Mouse (Mus musculus): ENCODE results near the gene Pip5k1a. TPM values are rescaled to one million over a fixed set of nuclear protein-coding genes. Genes with fewer than 3 reads are reported as not detected.
"Not testable (repeated sequence)": the region's sequence is repeated elsewhere in the genome, so short reads cannot be mapped to it uniquely, and the experiment has no call there.

Pip5k1a gene
- 10 to 100 TPM; 15.5 to 21.5 TPM for polyA plus RNA-seq (2017; shearing (Covaris generic))

GRCm38 (mm10) chr3:95106338-95107117 is at the start of gene Pip5k1a:
TSS of gene Pip5k1a (minus strand) at chr3:95106930.
- peak; percentile 78 for ATAC-seq

- ATAC-seq: no peak
Observed at GRCm38 (mm10) chr3:95153874-95154273, 47.1 kb upstream of the Pip5k1a start.

- no peak for ATAC-seq
Observed at GRCm38 (mm10) chr3:95147924-95148323, 41.2 kb upstream of the Pip5k1a start.

GRCm38 (mm10) chr3:95142617-95143011 is 35.9 kb upstream of the Pip5k1a start:
- ATAC-seq: peak; percentile 55

GRCm38 (mm10) chr3:95141952-95142616 is 35.4 kb upstream of the Pip5k1a start, which contains the start of gene Tnfaip8l2:
TSS of gene Tnfaip8l2 (minus strand) at chr3:95142360.
- ATAC-seq: peak; percentile 52

- peak; percentile 92 for ATAC-seq
Observed at GRCm38 (mm10) chr3:95141474-95141873, 34.7 kb upstream of the Pip5k1a start.

GRCm38 (mm10) chr3:95140795-95141194 is 34.1 kb upstream of the Pip5k1a start:
- ATAC-seq: no peak

GRCm38 (mm10) chr3:95140289-95140595 is 33.5 kb upstream of the Pip5k1a start:
- ATAC-seq: no peak

- no peak for ATAC-seq
Observed at GRCm38 (mm10) chr3:95139586-95140288, 33.0 kb upstream of the Pip5k1a start.

- no peak for ATAC-seq
Observed at GRCm38 (mm10) chr3:95136336-95136735, 29.6 kb upstream of the Pip5k1a start.

GRCm38 (mm10) chr3:95135433-95136052 is 28.8 kb upstream of the Pip5k1a start:
- peak; percentile 82 for ATAC-seq

GRCm38 (mm10) chr3:95135023-95135422 is 28.3 kb upstream of the Pip5k1a start:
- no peak for ATAC-seq

- not testable (repeated sequence) for ATAC-seq
Observed at GRCm38 (mm10) chr3:95134133-95134532, 27.4 kb upstream of the Pip5k1a start.

GRCm38 (mm10) chr3:95133680-95134101 is 27.0 kb upstream of the Pip5k1a start, which contains the start of the genes Scnm1 and Lysmd1:
TSS of gene Scnm1 (minus strand) at chr3:95134011.
TSS of gene Lysmd1 (plus strand) at chr3:95134088.
- ATAC-seq: peak; percentile 80

GRCm38 (mm10) chr3:95133176-95133575 is 26.4 kb upstream of the Pip5k1a start:
- ATAC-seq: no peak

- ATAC-seq: not testable (repeated sequence)
Observed at GRCm38 (mm10) chr3:95132389-95132788, 25.7 kb upstream of the Pip5k1a start.

GRCm38 (mm10) chr3:95130081-95130480 is 23.4 kb upstream of the Pip5k1a start:
- ATAC-seq: no peak

- ATAC-seq: no peak
Observed at GRCm38 (mm10) chr3:95129226-95129651, 22.5 kb upstream of the Pip5k1a start.

- no peak for ATAC-seq
Observed at GRCm38 (mm10) chr3:95124972-95125371, 18.2 kb upstream of the Pip5k1a start.

GRCm38 (mm10) chr3:95124246-95124645 is 17.5 kb upstream of the Pip5k1a start, which contains the start of gene Tmod4:
TSS of gene Tmod4 (plus strand) at chr3:95124476.
- no peak for ATAC-seq

- no peak for ATAC-seq
Observed at GRCm38 (mm10) chr3:95121580-95121979, 14.8 kb upstream of the Pip5k1a start.

GRCm38 (mm10) chr3:95117751-95118150 is 11.0 kb upstream of the Pip5k1a start:
- no peak for ATAC-seq

- ATAC-seq: no peak
Observed at GRCm38 (mm10) chr3:95112760-95113159, 6.0 kb upstream of the Pip5k1a start.

Data from activated CD4-positive, CD25-positive, alpha-beta regulatory T cell, adult 4 months (primary cell).